Mouse (Mus musculus): Measurements from ENCODE around the gene Kcnj10.

Kcnj10 gene

DNA sequence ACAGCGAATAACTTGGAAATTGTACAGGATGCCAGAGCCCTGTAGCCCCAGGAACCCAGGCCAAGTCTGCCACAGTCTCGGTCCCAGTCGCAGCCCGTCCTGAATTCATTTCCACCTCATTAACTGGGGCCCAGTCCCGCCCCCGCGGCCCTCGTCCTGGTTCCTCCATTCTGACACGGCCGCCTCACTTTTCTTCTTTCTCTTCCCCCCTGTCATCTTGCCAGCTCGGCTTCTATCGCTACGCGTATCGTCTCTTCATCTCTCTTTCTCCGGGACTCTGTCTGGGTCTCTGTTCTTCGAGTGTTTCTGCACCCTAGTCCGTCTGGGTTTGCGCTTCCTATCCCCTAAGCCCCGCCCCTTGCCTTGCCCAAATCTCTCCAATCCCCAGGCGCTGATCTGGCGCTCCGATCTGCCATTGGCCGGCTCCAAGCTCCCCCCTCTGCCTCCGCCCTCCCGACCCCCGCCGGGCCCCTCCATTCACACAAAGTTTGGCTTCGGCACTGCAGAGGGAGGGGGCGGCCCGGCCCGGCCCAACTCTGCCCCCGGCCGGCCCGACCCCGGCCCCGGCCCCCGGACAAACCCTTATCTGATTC, at the start of gene Kcnj10:
Kcnj10 (plus strand) TSS at position 482 of the 593 bp plus-strand sequence.
- peak; percentile 80 for DNase-seq (ENCODE audit: low read depth)

DNA sequence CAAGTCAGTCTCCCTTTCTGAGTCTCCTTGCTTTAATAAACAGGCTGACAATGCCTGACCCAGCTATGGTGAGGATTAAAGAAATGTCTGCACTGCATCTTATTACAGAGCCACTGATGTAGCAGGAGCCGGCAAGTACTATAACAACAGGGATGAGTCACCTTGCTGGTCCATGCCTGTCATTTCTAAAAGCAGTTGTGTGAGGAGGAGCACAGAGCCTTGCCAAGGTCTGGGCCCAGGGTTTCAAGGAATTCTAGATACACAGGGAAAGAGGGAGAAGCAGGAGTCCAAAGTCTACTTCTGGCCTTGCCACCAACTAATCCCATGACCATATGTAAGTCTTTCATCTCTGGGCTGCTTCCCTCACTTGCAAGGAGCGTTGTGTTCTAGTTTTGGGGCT, 48.1 kb upstream of the Kcnj10 start:
- no peak for DNase-seq (ENCODE audit: low read depth)

DNA sequence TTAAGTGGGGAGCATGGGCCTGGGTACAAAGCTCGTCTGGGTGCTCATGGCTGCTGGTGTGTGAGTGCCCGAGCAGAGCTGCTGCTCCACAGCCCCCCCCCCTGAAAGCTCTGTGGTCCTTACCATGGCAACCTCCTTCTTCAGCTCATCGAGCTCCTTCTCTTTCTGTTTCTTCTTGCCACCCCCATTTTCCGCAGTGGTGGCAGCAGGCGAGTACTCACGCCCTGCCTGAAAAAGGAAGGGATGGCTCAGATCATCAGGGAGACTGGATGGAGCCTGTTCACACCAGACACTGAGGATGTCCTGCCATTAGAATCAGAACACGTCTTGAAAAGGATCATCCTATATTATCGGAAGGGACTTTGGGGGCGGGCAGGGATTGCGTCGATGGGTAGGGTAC, 47.6 kb upstream of the Kcnj10 start:
- DNase-seq (ENCODE audit: low read depth), result no peak

DNA sequence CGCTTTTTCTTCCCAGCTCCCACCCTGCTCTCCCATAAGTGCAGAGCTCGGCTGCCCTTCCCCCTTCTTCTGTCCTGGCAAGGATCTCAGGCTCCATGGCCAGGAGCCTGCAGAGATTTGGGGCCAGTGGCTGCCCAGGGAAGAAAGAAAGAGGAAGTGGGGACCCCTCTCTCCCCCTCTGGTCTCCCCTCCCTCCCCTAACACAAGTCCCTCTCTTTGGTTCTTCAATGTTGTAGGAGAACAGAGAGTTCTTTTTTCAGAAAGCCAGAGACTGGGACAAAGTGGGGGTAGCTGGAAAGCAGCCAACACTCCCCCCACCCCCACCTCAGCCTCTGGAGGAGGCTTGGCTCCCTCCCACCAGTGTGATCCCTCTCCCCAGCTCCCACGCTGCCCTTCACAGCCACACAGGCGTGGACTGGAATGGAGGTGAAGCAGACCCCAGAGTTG, 45.2 kb upstream of the Kcnj10 start:
- DNase-seq (ENCODE audit: low read depth), result no peak

DNA sequence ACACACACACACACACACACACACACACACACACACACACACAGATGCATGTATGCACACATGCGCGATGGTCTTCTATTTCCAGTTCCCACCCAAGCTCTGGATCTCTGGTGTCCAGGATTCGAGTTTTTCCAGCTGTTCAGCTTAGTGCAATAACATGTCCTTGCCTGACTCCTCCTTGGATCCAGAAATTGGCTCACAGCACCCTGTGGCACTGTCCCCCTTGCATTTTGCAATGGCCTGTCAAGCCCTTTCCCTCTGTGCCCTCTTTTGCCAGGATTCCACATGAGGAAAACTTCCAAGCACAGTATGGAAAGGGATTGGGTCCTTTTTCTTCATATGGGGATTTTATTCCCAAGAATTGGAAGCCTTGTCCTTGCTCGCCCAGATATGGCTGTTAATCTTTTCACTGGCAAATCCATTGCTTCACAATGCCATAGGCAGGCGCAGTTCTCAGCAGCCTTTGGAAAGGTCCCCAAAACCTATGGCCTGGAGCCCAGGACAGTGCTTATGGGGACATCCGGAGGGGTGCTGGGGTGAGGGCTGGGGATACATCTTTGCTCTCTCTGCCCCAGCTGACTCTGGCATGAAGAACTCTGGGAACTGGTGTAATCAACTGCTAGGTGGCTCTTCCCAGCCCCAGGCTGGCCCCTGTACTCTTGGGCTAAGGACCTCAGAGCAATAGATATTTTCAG, 44.0 kb upstream of the Kcnj10 start:
- DNase-seq (ENCODE audit: low read depth), result no peak

DNA sequence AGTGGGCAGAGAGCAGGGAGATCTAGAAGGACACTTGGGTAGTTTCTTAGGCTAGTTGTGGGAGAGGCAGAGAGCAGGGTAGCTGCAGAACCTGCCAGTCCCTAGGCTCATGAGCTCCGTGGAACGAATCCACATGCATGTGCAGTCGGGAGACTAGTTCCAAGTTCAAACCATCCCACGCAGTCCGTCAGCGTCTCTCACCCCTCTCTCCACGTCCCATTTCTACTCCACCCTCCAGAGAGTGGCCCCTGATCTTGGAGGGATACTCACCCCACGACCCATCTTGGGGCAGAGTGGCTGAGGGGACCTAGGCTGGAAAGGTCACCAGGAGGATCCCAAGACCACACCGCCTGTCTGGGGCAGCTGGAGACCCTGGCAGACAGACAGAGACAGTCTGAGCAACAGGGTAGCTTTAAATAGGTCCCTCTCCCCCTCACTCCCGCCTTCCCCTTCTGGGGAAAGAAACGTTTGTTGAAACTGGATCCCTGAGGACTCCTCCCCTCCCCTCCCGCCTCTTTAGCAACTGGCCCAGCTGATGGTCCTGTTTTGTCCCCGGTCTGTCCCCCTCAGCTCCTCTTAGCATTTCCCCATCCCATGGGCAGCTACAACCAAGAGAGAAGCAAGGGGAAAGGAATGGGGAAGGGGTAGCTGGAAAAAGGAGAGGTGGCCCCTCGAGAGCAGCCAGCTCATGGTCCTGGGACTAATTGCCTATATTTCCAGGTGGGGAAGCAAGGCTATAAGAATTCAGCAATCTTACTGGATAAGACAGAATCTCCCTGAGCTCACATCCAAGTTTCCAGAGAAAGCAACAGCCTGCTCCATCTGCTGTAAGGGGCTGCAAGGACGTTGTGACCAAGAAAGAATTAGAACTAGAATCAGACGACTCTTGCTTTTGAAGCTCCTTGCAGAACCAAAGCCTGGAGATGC, 43.1 kb upstream of the Kcnj10 start, which contains the start of gene Atp1a2:
Atp1a2 (minus strand) TSS at position 454 of the 927 bp plus-strand sequence.
- no peak for DNase-seq (ENCODE audit: low read depth)

DNA sequence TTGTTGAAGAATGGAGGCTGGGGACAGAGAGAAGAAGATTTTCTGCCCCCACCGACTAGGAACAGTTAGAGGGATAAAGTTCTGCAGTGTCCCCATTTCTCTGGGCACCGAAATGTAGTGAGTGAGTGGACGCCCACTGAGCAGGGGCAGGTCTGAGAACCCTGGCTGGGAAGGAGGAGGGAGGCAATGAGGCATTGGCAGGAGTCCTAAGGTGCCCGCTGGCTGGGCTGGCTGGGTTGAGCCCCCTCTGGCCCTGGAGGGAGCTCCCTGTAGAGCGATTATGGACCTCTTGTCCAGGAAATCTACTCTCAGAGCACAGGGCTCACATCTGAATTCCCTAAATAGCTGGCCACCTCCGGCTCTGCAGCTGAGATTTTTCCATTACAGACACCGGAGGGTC, 41.5 kb upstream of the Kcnj10 start:
- DNase-seq (ENCODE audit: low read depth), result no peak

DNA sequence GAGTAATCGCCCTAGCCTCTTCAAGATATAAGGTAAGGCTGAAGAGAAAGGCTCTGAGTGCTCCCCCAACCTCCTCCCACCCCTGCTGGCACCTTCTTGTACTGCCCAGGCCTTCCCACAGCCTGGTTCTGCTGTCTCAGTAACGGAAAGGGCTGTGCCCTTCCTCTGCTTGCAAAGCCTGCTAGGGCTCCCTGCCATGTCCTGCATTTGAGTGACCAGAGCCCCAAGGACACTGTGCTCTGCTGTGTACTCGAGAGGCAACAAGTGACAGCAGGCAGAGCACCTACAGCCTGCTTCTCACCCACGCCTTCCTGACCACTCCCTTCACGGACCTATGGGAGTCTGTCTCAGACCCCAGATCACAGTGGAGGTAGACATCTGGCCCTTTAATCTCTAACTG, 40.8 kb upstream of the Kcnj10 start:
- no peak for DNase-seq (ENCODE audit: low read depth)

DNA sequence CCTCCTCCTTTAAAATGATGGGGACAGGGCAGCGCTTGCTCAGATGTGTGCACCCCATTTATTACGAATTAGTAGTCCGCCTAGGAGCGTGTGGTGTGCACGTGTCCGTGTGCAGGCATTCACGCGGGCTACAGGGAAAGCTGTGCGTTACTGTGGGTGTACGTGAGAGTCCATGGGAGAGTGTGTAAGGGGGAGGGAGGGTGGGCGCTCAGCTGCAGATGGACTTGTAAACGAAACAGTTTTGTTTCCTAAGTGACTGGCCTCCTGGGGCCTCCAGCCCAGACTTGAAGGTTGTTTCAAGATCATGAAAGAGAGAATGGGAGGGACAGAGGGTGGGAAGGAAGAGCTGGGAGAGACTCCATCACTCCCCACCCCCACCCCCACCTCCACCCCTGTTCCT, 39.8 kb upstream of the Kcnj10 start:
- DNase-seq (ENCODE audit: low read depth), result no peak

DNA sequence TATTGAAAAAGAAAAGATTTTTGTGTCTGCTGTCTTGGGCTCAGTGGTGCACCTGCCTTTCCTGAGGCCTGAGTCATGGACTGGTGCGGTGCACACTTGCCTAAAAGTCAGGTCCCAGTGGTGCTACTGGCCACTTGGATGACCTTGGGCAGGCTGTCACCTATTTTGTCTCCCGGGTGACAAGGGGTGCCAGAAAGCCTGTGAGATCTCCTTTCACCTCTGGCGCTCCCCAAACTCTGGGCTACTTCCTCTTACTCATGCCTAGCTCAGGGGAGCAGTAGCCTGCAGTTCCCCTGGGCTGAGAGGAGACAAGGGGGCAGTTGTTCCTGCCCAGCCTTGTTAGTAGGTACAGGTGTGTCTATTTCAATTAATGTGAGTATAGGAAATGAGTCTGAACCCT, 38.7 kb upstream of the Kcnj10 start:
- no peak for DNase-seq (ENCODE audit: low read depth)

DNA sequence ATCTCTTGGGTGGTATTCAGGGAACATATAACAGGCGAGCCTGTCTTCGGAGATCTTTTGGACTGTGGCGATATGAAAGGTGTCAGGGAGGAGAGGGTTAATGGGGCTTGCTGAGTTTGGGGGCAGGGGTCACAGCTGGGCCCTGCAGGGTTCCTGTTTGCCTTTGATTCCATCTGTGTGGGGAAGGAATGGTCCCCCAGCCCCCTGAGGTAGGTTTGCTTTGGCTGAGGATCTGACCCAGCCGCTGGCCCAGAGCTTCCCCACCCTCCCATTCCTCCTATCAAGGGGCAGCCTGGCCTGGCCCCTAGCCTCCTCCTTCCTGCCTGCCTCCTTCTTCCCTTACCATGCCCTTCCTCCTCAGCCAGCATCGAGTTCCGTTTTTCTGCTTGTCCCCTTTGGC, 38.2 kb upstream of the Kcnj10 start:
- no peak for DNase-seq (ENCODE audit: low read depth)

DNA sequence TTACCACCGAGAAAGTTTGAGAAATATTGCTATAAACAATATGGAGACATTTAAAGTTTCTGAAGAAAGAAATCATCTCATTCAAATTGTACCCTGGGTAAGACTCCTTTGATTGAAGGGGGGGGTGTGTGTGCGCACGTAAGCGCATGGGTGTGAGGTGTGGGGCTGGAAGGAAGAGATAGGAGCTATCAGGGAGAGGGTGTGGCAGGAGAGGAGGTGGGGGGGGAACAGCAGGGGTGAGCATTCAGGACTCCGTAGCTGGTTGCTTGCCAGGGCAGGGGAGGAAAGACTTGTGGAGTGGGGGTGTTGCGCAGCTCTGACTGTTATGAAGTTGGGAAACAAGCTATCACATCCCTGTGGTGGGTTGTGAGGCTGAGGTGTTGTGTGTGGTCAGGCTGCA, 36.6 kb upstream of the Kcnj10 start:
- DNase-seq (ENCODE audit: low read depth), result no peak

DNA sequence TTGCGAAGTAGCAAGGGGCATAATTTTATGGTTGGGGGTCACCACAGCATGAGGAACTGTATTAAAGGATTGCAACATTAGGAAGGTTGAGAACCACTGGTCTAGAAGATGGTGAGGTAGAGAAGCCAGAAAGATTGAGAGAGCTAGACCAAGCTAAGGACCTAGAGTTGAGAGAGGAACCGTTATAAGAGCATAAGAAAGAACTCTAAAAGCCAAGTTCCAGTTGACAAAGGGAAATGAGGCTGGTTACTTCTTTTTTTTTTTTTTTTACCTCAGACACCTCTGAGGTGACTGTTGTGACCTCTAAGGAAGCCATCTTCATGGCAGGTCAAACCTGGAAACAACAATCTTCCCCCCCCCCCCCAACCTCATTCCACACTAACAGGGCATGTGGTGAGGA, 35.9 kb upstream of the Kcnj10 start:
- no peak for DNase-seq (ENCODE audit: low read depth)

DNA sequence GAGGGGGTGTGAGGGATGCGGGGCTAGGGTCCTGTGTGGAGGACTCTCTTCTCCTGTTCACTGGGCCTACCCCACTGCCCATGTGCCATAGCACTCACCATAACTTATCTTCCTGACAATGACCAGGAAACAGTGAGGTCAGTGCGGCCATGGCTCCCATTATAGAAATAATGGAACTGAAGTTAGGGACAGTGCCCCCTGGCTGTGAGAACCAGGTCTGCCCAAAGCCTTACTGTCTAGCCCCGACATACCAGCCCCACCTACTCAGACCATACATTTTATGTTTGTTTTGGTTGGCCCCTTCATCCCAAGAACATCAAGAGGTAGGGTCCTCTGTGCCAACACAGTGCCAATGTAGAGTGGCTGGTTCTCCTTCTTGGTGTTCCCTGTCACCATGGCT, 35.4 kb upstream of the Kcnj10 start:
- peak; percentile 56 for DNase-seq (ENCODE audit: low read depth)

DNA sequence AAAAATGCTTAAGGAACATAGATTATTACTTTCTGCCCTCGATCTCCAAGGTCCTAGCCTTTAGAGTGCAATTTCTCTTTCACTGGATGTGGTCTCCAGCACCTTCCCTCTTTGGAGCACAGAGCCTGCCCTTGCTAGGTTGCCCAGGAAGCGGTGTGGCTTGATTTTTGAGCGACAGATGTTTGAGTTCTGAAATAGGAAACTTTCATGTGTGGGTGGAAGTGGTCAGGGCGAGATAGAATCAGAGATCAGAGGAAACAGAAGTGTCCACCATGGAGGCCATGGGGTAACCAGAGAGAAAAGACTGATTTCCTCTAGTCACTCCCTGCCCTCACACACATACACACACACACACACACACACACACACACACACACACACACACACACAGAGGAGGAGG, 34.8 kb upstream of the Kcnj10 start:
- peak; percentile 76 for DNase-seq (ENCODE audit: low read depth)

DNA sequence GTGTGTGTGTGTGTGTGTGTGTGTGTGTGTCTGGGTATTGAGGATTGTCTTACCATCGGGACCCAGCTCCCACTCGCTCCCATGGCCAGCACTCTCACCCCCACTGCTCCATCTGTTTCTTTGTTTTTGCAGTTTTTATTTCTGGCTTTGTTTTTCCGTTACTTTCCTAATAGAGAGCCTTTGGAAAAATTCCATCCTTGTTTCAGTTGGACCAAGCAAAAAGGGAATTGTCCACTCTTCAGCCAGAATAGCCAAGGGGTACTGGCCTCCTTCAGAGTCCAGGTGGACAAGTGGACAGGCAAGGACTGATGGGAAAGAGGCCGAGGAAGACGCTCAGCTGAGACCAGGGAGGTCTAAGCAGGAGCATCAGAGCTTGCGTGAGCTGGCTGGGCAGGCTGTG, 34.1 kb upstream of the Kcnj10 start:
- no peak for DNase-seq (ENCODE audit: low read depth)

DNA sequence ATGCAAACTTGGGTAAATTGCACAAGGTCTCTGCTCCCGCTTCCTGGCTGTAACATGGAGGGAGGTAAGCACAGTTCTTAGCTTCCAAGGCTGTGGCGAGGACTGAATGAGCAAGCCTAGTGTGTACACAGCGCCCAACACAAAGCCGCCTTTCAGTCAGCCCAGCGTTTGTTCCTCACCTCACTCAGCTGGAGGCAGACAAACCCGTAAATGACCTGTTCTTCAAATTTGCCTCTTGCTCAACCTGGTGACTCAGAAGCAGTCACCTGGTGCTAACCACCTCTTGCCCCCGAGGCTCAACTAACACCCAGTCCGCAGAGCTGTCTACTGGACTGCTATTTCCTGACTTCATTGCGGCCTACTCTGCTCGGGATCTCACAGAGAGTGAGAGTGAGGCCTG, 33.1 kb upstream of the Kcnj10 start:
- no peak for DNase-seq (ENCODE audit: low read depth)

DNA sequence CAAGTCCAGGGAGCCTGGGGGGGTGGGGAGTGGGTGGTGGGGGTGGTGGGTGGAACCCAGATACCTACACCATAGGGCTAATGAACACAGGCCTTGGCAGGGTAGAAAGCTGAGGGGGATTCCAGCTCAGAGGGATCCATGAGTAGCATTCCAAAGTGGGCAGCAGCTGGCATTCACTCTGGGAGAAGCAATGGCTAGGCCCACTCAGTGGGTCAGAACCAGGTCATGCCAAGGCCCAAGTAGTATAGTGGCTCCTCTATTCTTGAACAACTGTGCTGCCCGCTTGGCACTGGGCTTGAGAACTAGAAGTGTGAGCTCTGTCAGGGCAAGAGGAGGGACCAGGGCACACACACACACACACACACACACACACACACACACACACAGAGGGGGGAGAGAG, 32.6 kb upstream of the Kcnj10 start:
- no peak for DNase-seq (ENCODE audit: low read depth)

DNA sequence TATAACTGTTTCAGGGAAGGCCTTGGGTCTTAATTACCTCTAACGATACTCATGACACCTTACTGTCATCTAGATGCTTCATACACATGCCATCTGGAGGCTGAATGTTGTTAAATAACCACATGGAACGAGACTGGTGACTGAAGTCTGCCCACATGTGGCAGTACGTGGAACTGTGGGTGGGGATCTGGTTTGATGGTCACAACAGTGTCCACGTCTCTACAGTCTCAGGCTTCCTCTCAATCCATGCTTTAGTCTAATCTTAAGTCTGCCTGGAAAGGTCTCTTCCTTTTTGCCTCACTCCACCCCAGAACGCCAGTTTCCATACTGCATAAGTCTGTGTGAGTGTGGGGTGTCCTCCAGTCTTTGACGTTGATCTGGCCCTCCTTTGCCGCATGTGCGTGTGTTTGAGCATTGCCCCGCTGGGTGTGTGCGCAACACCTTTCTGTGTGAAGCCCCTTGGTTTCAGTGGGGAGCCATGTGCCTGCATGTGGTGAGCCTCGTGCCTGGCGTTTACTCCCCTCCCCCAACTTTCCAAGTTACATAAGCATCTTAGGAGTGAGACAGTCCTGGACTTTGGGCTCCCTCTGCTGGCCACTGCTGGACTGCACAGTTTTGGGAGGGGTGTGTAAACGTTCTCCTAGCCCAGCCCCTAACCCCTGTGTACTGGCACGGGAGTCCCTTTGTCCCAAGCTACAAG, 31.2 kb upstream of the Kcnj10 start:
- DNase-seq (ENCODE audit: low read depth), result peak; percentile 97

DNA sequence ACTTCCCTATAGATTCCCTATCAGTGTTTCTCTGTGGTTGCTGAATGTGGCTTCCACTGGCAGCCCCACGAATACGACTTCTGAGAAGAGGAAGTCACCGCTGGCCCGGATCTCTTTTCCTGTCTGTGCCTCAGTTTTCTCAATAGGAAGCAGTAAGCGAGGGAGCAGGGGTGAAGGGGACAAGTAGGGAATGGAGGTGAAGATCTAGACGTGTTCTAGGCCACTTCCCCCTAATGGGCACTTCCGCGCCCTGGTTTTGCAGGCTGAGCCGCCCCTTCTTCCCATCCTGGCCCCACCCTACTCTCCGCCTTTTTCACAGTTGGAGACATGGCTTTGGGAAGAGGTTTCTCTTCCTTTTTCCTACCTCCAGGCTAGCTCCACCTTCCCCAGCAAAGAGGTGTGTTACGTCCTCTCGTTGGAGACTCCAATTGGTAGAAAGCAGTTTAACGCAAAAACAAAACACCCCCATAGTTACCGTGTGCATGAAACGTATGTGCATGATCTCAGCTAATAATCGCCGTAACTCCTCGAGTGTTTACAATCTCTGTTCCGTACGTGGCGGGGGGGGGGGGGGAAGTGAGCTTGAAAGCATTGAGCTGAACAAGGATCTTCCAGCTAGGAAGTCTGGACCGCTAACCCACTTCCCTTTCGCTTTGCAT, 29.6 kb upstream of the Kcnj10 start:
- peak; percentile 88 for DNase-seq (ENCODE audit: low read depth)

DNA sequence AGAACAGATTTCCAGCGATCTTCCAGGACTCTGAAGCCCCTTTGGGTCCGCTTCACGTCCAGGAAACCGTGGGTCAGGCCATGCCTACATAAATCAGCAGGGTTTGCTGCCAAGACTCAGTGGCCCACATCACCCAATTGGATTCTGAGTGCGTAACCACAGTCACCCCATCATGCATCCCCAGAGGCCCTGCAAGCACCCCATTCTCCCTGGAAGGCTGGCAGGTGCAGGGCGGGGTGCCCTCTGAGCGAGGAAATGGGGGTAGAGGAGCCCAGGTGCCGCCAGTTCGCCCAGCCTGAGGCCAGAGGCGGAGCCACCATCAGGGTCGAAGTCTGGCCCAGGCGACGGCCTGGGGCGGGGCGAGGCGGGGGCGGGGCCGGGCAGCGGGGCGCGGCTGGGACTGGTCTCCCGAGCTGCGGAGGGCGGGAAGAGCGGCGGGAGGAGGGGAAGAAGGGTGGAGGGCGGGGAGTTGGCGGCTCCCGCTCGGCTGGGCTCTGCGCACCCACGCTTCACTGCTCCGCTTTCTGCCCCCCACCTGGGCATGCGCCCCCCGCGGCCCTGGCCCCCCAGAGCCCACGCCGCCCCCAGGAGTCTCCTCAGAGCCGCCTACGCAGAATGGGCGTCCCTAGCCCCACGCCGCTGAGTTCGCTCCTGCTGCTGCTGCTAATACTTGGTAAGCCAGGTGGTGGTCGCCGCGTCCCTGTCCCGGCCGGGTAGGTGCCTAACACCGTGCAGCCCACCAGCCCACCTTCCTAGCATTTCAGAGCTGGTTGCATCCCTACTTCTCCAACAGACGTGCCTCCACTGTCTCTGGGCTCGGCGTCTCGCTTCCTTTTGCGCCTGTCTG, 28.9 kb upstream of the Kcnj10 start:
- peak; percentile 92 for DNase-seq (ENCODE audit: low read depth)

Data from induced T-regulatory cell, adult 2 months (primary cell).